ENCODE assay signal across 10 mouse cellular contexts in the genomic region with DNA sequence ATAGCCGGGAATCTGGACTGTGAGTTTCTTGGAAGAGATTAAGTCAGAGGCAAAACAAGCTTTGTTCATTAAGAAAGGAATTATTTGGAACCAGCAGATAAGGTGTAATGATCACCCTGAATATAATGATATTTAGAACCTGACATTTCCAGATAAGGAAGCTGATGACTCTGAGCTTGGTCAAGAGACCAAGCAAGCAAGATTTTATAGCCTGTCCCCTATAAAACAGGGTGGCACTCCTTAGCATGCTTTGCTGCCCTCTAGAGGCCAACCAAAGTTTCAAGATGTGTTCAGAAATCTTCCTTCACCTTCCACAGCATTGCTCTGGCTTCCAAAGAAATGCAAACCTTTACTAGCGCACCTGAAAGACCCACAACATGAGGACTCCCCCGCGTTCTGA. TPM values are rescaled to one million over a fixed set of nuclear protein-coding genes. Genes with fewer than 3 reads are reported as not detected.
DNase-seq lines count a peak whose midpoint lies in the region; ATAC-seq and TF ChIP-seq lines count a peak whose summit lies in the region.
"Had no signal": no experiment of that assay in that cellular context is flagged by ENCODE, and none has a peak within 500 bp of the region (broad histone marks: within the 10 kb centered on the region; RNA-seq: fewer than 3 reads in every experiment).

No protein-coding gene starts in this region.

- 68% methylated on average over 4 of the region's 4 CpGs for WGBS in hindbrain, embryonic 15.5 days

- ATAC-seq in hindbrain, embryonic 15.5 days (ENCODE audit: low FRiP score, low read depth): 0 out of 2 replicates have a peak, but pooled peaks have one; percentile 66

- no peak overlapping the region for H3K9ac ChIP-seq in hindbrain, embryonic 15.5 days

- TF ChIP-seq POLR2A in cortical plate, adult 2 months (IDR thresholded peaks at IDR 0.05; ENCODE audit: extremely low read depth, insufficient read depth, low read length): no peak

- no peak overlapping the region for H3K4me2 ChIP-seq in hindbrain, embryonic 15.5 days

- no peaks in the 10 kb centered on the region for H3K4me1 ChIP-seq in cortical plate, adult 2 months (ENCODE audit: control insufficient read depth, insufficient read depth, low read length)
- no peaks in the 10 kb centered on the region for H3K4me1 ChIP-seq in hindbrain, embryonic 15.5 days (replicated peaks)

- peak; percentile 76 for TF ChIP-seq CTCF in cortical plate, adult 2 months (IDR thresholded peaks at IDR 0.05; ENCODE audit: extremely low read depth, insufficient read depth, low read length)

- DNase-seq in gastrocnemius, adult 18-20 months (ENCODE audit: low spot score): peak; percentile 61
- no peak for DNase-seq in gastrocnemius, postnatal 25 days
- DNase-seq in ZHBTc4 (ENCODE audit: low read depth, low spot score): peak; percentile 76
- DNase-seq in layer of hippocampus, postnatal 25 days (ENCODE audit: extremely low spot score in 1 of 2, low spot score in 1 of 2): peak; percentile 18 to 63
- peak; percentile 70 for DNase-seq in lung, postnatal 14 days
- DNase-seq in right cerebral cortex, postnatal 10 days (ENCODE audit: low spot score in 2 of 2): peak; percentile 46 to 77

- H3K27ac ChIP-seq in cortical plate, adult 2 months (ENCODE audit: insufficient read depth, low read length): no peak overlapping the region
- H3K27ac ChIP-seq in hindbrain, embryonic 15.5 days (replicated peaks): no peak overlapping the region

- no peak overlapping the region for H3K4me3 ChIP-seq in cortical plate, adult 2 months (ENCODE audit: insufficient read depth, low read length)
- no peak overlapping the region for H3K4me3 ChIP-seq in hindbrain, embryonic 15.5 days

- H3K36me3 ChIP-seq in hindbrain, embryonic 15.5 days: no peaks in the 10 kb centered on the region

- H3K9me3 ChIP-seq in hindbrain, embryonic 15.5 days: no peaks in the 10 kb centered on the region

- H3K27me3 ChIP-seq in hindbrain, embryonic 15.5 days: no peaks in the 10 kb centered on the region

RNA-seq across cellular contexts. Expression of gene Khdc1a, which starts 5.2 kb away (rescaled TPM):
- total RNA-seq in gastrocnemius, adult 18-20 months (2021): not detected
- not detected for total RNA-seq in gastrocnemius, postnatal 25 days (2021)
- polyA plus RNA-seq in cortical plate, adult 2 months (2012; rRNA removed): not detected in 2 replicates
- not detected in 2 replicates for polyA plus RNA-seq in hindbrain, embryonic 15.5 days (2015; fragmentation: Nextera tagmentation; extraction: Ambion mirVana)
- not detected for total RNA-seq in layer of hippocampus, postnatal 25 days (2021)
- polyA plus RNA-seq: stomach, embryonic 16.5 days had no signal

RNA-seq across cellular contexts. Expression of gene Khdc1c, which starts 23.9 kb away (rescaled TPM):
- not detected for total RNA-seq in gastrocnemius, adult 18-20 months (2021)
- not detected for total RNA-seq in gastrocnemius, postnatal 25 days (2021)
- polyA plus RNA-seq in cortical plate, adult 2 months (2012; rRNA removed): not detected in 2 replicates
- not detected in 2 replicates for polyA plus RNA-seq in hindbrain, embryonic 15.5 days (2015; fragmentation: Nextera tagmentation; extraction: Ambion mirVana)
- not detected for total RNA-seq in layer of hippocampus, postnatal 25 days (2021)
- polyA plus RNA-seq: heart, embryonic 16.5 days; stomach, embryonic 16.5 days had no signal

RNA-seq across cellular contexts. Expression of gene Khdc1b, which starts 39.1 kb away (rescaled TPM):
- not detected for total RNA-seq in gastrocnemius, adult 18-20 months (2021)
- total RNA-seq in gastrocnemius, postnatal 25 days (2021): not detected
- not detected in 2 replicates for polyA plus RNA-seq in cortical plate, adult 2 months (2012; rRNA removed)
- 0.06 and 0.07 TPM in 2 replicates for polyA plus RNA-seq in hindbrain, embryonic 15.5 days (2015; fragmentation: Nextera tagmentation; extraction: Ambion mirVana)
- total RNA-seq in layer of hippocampus, postnatal 25 days (2021): not detected
- polyA plus RNA-seq: stomach, embryonic 16.5 days had no signal
